Mouse (Mus musculus): Measurements from ENCODE around the gene Capn1.
A peak's percentile ranks its signal among the peaks of the same experiment; 100 is the strongest.

The Capn1 gene

GRCm38 (mm10) chr19:5988815-5989452 lies 26.8 kb downstream of the Capn1 start:
- peak; percentile 81 for DNase-seq

- no peak for DNase-seq
Measured at GRCm38 (mm10) chr19:5988027-5988814, 27.5 kb downstream of the Capn1 start.

DNA sequence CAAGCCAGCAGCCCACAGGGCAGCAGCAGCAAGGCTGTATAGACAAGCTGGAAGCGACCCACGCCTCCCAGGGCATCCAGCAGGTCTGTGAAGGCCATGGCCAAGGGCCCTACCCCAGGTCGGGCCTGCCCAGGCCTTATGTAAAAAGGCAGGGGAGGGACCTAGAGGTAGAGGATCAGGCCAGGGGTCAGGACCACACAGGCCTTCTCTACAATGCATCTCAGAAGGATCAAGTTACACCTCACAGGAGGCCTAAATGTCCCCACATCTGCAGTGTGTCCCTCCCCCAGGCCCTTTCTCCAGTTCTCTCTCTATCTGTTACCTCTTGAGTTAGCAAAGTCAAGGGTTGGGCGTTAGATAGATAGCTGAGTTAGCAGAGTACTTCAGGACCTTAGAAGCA lies 29.7 kb downstream of the Capn1 start, which contains the start of gene Slc22a20:
Slc22a20 (minus strand) TSS at position 101 of the 400 bp plus-strand sequence.
- DNase-seq, result peak; percentile 8

- no peak for DNase-seq
Measured at GRCm38 (mm10) chr19:5980477-5980876, 35.2 kb downstream of the Capn1 start.

GRCm38 (mm10) chr19:5977717-5978116 lies 38.0 kb downstream of the Capn1 start:
- no peak for DNase-seq

- DNase-seq, result no peak
Measured at GRCm38 (mm10) chr19:5975676-5976075, 40.0 kb downstream of the Capn1 start.

DNA sequence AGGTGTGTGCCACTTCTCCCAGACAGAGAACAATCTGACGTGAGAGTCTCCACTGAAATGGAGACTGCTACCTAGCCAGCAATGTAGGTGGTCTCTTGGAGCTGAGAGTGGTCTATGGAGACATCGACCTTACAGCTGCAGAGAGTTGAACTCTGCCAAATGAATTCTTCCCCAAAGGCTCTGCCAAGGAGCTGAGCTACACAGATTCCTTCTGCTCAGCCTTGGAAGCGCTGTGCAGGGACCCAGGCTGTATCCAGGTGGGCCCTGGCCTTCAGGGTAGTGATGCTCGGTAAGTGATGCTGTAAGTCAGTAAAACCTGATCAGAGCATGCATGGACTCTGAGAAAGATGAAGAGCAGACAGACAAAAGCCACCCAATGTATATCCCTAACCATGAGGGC lies 40.6 kb downstream of the Capn1 start:
- DNase-seq, result no peak

- DNase-seq, result no peak
Measured at GRCm38 (mm10) chr19:5967664-5968063, 48.0 kb downstream of the Capn1 start.

DNA sequence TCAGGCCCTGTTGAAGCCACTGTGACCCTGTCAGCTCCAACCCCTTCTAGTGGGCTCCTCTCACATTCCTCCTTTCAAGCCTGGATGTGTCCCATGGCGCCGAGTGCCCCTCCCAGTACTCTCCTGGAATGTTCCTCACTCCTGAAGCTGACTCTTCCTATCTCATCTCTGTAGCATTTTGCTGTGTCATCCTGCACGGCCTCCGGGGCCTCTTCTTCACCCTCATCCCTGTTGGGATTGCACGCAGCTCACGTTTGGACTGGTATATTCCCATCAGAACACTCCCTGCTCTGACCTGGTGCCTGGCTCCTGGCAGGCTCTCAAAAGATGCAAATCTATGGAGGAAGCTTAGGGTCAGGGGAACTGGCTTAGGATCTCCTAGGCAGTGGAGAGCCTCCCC lies 48.9 kb downstream of the Capn1 start:
- no peak for DNase-seq

DNA sequence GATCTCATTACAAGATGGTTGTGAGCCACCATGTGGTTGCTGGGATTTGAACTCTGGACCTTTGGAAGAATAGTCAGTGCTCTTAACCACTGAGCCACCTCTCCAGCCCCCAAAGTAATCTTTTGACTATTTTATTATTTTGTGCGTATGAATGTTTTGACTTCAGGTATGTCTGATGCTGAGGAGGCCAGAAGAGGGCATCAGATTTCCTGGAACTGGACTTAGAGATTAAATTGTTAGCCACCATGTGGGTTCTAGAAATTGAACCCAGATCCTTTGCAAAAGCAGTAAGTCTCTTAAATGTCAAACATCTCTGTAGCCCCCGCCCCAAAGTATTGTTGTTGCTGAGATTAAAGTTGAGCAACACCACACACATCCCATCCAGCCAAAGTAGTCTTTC lies 49.8 kb downstream of the Capn1 start:
- DNase-seq, result no peak

- peak; percentile 86 for DNase-seq
Measured at GRCm38 (mm10) chr19:5965280-5965679, 50.4 kb downstream of the Capn1 start.

- DNase-seq, result no peak
Measured at GRCm38 (mm10) chr19:5964804-5965203, 50.9 kb downstream of the Capn1 start.

DNA sequence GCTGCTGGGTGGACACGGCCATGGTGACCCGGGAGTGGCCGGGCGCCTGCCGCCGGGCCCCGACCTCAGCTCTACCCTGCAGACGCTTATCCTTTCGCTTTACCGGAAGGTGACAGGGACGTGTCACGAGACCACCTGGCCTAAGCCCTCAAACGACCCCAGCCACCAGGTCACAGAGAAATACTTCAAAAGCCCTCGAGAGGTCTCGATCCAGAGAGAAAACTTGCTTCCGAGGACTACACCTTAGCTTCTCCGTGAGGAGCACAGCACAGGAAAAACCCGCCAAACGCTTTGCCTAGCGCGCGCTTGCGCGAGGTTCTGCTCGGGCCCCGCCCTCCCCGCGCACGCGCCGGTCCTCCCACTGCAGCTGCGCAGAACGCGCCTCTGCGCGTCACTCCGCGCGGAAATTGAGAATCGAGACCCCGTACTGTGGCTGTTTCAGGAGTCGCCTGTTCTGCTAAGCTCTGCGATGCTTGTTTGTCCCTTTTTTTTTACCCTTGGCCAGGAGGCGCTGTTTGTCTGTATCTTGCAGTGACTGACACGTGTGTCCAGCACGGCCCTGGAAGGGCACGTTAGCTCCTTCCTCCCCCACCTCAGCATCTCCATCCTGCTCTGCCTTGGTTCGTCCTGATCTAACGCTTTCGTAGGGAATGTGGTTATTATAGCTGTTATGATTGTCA lies 51.7 kb downstream of the Capn1 start, which contains the start of gene Pola2:
Pola2 (minus strand) TSS at position 320 of the 680 bp plus-strand sequence.
- DNase-seq, result peak; percentile 96

- DNase-seq, result no peak
Measured at GRCm38 (mm10) chr19:5962651-5963050, 53.0 kb downstream of the Capn1 start.

DNA sequence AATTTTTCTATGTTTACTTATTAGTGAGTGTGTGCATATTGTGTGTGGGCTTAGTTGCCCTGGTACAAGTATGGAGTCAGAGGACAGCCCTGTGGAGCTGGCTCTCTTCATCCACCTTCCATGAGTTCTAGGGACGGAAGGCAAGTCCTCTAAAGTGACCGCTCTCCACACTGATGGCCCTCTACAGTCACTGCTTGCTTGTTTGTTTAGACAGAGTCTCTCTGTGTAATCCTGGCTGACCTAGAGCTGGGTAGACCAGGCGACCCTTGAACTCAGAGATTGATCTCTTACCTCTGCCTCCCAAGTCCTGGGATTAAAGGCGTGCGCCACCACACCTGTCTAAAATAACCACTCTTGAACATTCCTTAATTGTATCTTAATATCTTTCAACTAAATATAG lies 58.3 kb downstream of the Capn1 start:
- no peak for DNase-seq

GRCm38 (mm10) chr19:5956685-5957084 lies 59.0 kb downstream of the Capn1 start:
- peak; percentile 66 for DNase-seq

DNA sequence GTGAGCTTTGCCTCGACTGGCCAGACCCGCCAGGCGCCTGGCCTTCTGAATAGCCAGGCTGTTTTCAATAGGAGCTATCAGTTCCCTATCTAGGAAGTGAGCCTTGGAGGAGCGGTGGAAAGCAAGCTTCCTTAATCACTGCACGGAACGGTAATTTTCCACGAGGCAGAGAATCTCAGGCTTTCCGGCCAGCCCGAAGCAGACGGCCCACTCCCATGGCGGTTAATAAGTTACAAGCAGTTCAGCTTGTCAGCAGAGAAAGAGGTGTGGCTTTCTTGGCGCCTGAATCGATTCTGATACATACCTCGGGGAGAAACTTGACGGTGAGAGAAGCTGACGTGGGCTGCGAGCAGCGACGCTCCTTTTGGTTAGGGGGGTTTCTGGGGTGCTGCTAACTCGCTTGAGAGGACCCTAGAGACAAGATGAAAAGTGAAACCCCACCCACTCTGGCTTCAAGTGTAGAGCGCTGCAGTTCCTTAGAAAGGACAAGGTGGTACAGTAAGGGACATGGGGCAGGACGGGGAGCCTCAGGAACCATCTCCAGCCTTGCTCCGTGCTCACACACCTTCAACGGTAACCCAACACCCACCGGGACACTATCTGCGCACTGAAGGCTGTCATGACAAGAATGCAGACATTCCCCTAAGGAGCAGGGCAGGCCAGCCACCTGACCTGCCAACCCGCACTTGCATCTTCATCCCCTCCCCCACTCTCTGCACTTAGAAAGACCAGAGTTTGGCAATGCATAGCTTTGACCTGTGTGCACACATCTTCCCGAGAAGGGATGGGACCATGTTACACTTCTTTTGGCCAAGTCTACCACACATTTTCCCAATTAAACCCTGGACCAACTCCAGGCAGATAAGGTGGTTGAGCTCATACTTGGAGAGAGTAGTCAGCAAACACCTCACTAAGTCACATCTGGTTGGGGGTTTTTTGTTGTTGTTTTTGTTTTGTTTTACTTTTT lies 59.7 kb downstream of the Capn1 start:
- no peak for DNase-seq

DNA sequence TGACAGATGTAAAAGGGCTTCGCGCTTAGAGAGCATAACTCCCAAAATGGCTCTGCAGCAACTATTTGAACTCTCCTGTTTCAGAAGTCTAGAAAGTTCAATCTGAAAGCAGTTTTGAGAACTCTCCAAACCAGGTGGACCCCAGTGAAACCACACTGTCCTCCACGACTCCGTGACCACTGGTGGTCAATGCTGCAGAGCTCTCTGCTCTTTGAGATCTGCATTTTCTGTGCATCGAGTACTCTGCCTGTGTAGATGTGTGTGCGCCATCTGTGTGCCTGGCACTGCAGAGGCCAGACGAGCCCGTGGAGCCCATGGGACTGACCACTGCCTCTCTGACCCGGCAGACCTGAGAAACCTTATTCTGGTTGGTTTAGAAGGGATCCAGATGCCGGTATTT lies 60.8 kb downstream of the Capn1 start:
- no peak for DNase-seq

GRCm38 (mm10) chr19:5954031-5954710 lies 61.5 kb downstream of the Capn1 start:
- DNase-seq, result no peak

DNA sequence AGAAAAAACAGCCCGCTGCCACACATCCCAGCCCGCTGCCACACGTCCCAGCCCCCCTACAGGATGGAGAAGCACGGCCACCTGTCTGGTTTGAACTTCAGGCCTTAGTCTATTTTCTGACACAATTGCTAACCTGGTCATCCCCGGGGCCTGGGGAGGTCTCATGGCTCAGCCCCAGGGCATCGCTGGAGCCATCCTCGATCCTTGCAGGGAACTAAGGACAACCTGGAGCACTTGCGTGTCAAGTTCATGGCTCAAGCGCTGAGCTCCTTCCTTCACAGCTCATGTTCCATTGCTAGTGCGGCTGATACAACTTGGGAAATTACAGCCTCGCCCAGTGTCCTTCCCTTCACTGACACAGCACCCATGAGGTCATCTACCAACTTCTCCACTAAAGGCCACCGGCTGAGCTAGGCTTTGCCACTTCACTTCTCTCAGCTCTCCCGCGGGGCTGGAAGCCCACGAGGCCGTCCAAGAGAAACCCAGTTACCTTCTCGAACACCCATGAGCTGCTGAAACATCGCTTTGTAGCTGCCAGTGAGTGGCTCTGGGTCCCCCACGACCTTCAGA lies 62.4 kb downstream of the Capn1 start:
- DNase-seq, result no peak

DNA sequence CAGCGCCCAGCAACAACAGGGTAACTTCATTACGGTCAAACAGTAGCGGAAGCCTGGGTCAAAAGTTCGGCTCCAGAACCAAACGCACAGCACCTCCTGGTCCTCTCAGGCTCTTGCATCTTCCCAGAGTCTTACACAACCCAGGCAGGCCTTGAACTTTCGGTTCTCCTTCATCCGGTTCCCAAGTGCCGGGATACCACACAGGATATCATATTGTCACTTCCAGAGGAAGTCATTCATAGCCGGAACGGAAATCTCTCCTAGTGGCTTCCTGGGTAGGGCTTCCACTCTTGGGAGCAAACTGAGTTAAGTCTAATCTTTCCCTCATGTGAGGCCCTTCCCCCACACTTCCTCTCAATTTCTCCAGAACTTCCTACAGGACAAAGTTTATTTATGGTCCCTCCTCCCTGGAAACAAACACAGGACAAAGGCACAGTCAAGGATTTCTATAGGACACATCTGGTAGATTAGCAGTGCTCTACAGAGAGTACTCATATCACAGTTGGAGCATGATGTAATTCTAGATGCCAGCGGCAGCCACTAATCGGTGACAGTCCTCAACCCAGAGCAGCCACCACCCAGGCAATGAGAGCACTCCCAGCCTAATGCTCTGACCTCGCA lies 63.5 kb downstream of the Capn1 start:
- DNase-seq, result peak; percentile 48
